Mouse (Mus musculus) forebrain, embryonic 11.5 days (tissue): ENCODE results near the gene Prr29. TPM values are rescaled to one million over a fixed set of nuclear protein-coding genes. Genes with fewer than 3 reads are reported as not detected.

Experiments used
- ATAC-seq: fragments of 200-750 bp; cut with Nextera tagmentation; replicated peaks from 2 replicates; pipeline ENCODE4 v1.8.0; 2017; ENCODE audit warnings: moderate TSS enrichment; ENCODE audit not compliant: low FRiP score
- DNase-seq: peaks from one replicate; pipeline ENCODE4 v3.0.0-alpha.2; 2017; ENCODE audit warnings: low spot score
- H3K27ac ChIP-seq: fragments of 300-500 bp; sonication (generic); 2 replicates; pipeline ENCODE4 v1.5.1; 2014; ENCODE audit warnings: low read depth, low read length
- H3K27me3 ChIP-seq: fragments of 300-500 bp; sonication (generic); 2 replicates; pipeline ENCODE4 v1.6.1; 2014; ENCODE audit warnings: mild to moderate bottlenecking, low read length, mixed read lengths; ENCODE audit not compliant: control insufficient read depth, insufficient read depth
- H3K36me3 ChIP-seq: fragments of 300-500 bp; sonication (generic); 2 replicates; pipeline ENCODE4 v1.6.1; 2014; ENCODE audit warnings: mild to moderate bottlenecking, low read length, moderate library complexity, mixed read lengths; ENCODE audit not compliant: control insufficient read depth, insufficient read depth
- H3K4me1 ChIP-seq: fragments of 300-500 bp; sonication (generic); replicated peaks from 2 replicates; pipeline ENCODE4 v1.6.1; 2014; ENCODE audit warnings: low read length, mixed read lengths; ENCODE audit not compliant: control insufficient read depth, insufficient read depth
- H3K4me2 ChIP-seq: fragments of 300-500 bp; sonication (generic); 2 replicates; pipeline ENCODE4 v1.6.1; 2014; ENCODE audit warnings: low read depth, mild to moderate bottlenecking, low read length, moderate library complexity, mixed read lengths; ENCODE audit not compliant: severe bottlenecking
- H3K4me3 ChIP-seq: fragments of 300-500 bp; sonication (generic); 2 replicates; pipeline ENCODE4 v1.5.1; 2014; ENCODE audit warnings: low read depth, low read length
- H3K9ac ChIP-seq: fragments of 300-500 bp; sonication (generic); 2 replicates; pipeline ENCODE4 v1.6.1; 2014; ENCODE audit warnings: low read length
- H3K9me3 ChIP-seq: fragments of 300-500 bp; sonication (generic); 2 replicates; pipeline ENCODE4 v1.6.1; 2016; ENCODE audit warnings: low read length, mixed read lengths; ENCODE audit not compliant: control insufficient read depth
- WGBS: fragments of 180-500 bp; shearing (Covaris S2); extraction: QIAGEN DNeasy Blood & Tissue Kit; methylation state at CpG from one replicate; pipeline ENCODE4 v1.1.7; 2014; 5-methylcytosine and 5-hydroxymethylcytosine counted together
- polyA plus RNA-seq: library from polyadenylated mRNA; unstranded; fragments of >200 nt; fragmentation: Nextera tagmentation; extraction: Ambion mirVana; gene quantifications from 2 replicates; pipeline ENCODE4 v1.2.1, GENCODE M21; 2014

Gene Prr29
- not detected in 2 replicates for polyA plus RNA-seq

DNA sequence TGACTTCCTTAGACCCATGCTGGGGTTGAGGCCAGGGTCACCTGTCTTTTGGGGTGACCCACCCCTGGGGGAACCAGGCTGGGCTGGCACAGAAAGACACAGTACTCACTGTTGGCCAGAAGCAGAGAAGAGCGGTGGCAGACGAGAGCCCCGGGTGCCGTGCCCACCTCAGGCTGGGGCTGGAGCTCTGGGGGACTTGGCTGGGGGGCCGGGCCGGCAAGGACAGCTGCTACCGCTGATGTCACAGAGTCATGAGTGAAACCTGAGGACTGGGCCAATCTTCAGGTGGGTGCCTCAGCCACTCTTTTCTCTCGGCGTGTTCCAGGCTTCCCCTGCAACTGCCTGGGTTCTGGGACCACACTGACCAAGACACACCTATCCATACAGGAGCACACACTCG, at the start of gene Prr29:
Prr29 (plus strand) TSS at position 107 of the 400 bp plus-strand sequence.
- no peak within 1 kb of the TSS for H3K27ac ChIP-seq
- no peaks in the 10 kb centered on the region for H3K9me3 ChIP-seq
- DNase-seq, result no peak
- WGBS, result 70% methylated on average over 10 of the region's 10 CpGs
- H3K4me1 ChIP-seq, result 0 out of 2 replicates have a peak, but pooled peaks cover 3% of the 10 kb centered on the region
- peak within 1 kb of the TSS; percentile 12; the same call in 1 of the 2 replicates for H3K9ac ChIP-seq
- H3K4me2 ChIP-seq, result no peak within 1 kb of the TSS
- no peaks in the 10 kb centered on the region for H3K36me3 ChIP-seq
- no peak within 1 kb of the TSS for H3K4me3 ChIP-seq
- no peaks in the 10 kb centered on the region for H3K27me3 ChIP-seq
- ATAC-seq, result no peak

DNA sequence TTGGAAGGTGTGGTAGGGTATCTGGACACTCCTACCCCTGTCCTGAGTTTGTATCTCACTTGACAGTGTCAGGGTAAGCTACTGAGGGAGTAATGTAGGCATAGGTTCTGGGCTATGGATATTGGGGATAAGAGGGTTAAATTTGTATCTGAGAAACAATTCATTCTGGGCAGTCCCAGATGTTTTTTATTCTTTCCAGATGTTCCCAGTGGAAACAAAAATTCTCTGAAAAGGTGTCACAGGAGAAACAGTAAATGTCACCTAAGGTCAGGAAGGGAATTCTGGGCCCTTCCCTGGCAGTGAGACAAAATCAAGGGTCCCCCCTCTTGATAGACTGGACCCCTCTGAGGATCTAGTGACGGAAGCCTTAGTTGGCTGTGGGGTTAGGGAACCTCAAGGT, 48.9 kb upstream of the Prr29 start:
- 71% methylated on average over 1 of the region's 1 CpGs for WGBS
- no peak for DNase-seq
- no peaks in the 10 kb centered on the region for H3K36me3 ChIP-seq

DNA sequence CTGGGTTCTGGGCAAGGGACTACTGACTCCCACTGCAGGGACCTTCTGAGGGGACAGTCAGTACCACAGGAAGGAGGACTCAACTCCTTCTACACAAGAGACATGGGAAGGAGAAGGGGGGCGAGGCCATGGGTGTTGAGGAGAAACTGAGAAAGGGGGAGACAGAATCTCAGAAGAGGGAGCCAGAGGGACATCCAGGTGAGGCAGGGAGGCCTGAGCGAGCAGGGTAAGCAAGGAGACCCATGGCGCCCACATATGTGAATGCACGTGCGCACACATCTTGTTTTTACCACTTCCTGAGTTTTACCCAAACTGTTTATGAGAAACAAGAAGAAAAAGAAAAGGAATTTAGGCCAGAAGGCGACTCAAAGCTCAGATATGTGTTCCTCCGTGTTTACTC, 47.5 kb upstream of the Prr29 start:
- H3K9me3 ChIP-seq, result no peaks in the 10 kb centered on the region
- no peak overlapping the region for H3K4me3 ChIP-seq

More for the DNA sequence above, 48.9 kb upstream of the Prr29 start:
- Histone ChIP-seq H3K9ac (no peak overlapping the region), H3K9me3 (no peaks in the 10 kb centered on the region), H3K4me2 (no peak overlapping the region), H3K4me1 (no peaks in the 10 kb centered on the region; the same call in 1 of the 2 replicates), H3K27me3 (no peaks in the 10 kb centered on the region), H3K27ac (no peak overlapping the region), H3K4me3 (no peak overlapping the region)
- no peak for ATAC-seq

DNA sequence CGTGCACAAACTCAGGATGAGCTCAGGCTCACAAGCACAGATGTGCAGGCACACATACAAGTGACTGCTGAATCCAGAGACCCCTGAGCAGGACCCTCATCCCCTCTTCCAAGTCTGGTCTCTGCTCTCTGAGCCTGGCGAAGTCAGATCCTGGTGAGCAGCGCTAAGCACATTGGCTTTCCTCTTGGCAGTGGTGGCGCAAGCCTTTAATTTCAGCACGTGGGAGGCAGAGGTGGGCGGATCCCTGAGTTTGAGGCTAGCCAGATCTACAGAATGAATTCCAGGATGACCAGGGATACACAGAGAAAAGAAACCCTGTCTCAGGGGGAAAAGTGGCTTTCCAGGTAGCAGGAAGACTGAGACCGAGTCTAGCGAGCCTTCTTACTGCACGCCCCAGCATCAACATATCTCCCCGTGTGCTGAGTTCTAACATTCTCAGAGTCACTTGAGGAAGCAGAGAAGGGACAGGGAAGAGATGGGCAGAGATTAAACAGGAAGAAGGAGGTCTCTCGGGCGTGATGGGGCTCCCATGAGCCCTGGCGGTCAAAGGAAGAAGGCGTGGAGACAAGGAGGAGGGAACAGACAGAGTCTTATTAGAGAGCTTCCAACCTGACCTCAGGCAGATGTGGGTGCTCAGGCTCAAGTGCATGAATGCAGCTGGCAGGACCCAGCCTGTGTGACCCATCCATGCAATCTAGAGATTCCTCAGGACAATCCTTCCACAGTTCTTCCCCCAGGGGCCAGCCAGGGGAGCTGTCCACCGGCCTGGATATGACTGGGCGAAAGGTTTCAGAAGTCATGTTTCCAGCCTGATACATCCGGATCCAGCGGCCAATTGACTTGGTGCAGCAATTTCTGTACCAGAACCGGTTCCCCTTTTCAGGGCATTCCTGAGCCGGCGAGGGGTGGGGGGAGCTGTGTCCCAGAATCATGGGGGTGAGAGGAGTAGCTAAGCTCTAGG, 46.6 kb upstream of the Prr29 start:
- H3K27ac ChIP-seq, result no peak overlapping the region
- no peak for DNase-seq
- no peaks in the 10 kb centered on the region for H3K9me3 ChIP-seq
- H3K4me2 ChIP-seq, result no peak overlapping the region
- ATAC-seq, result no peak
- H3K4me3 ChIP-seq, result no peak overlapping the region
- H3K4me1 ChIP-seq, result no peaks in the 10 kb centered on the region; the same call in 1 of the 2 replicates
- no peaks in the 10 kb centered on the region for H3K36me3 ChIP-seq
- H3K27me3 ChIP-seq, result no peaks in the 10 kb centered on the region
- H3K9ac ChIP-seq, result no peak overlapping the region
- WGBS, result 78% methylated on average over 21 of the region's 21 CpGs

More for the DNA sequence above, 47.5 kb upstream of the Prr29 start:
- no peaks in the 10 kb centered on the region; the same call in 1 of the 2 replicates for H3K4me1 ChIP-seq
- H3K27me3 ChIP-seq, result no peaks in the 10 kb centered on the region
- no peak overlapping the region for H3K9ac ChIP-seq
- H3K36me3 ChIP-seq, result no peaks in the 10 kb centered on the region
- no peak for ATAC-seq
- WGBS, result 84% methylated on average over 7 of the region's 7 CpGs
- DNase-seq, result no peak
- H3K27ac ChIP-seq, result no peak overlapping the region
- no peak overlapping the region for H3K4me2 ChIP-seq

DNA sequence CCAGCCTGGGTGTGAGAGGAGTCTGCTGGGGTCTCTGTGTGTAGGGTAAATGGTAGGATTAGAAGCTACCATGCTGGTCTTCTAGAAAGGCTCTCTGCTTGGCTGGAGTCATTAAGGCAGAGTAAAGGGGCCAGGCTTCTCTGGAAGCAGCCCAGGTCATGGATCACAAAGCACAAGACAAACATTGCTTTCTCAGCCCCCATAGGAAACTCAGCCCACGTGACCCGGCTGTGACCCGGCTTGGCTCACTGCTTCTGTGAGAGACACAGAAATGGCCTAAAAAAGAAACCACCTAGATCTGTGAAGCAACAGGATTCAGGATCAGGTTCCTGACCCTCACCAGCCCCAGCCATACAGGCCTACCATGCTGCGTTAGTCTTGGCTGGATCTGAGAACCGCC, 40.4 kb upstream of the Prr29 start:
- Histone ChIP-seq H3K9me3 (no peaks in the 10 kb centered on the region), H3K9ac (no peak overlapping the region), H3K4me1 (no peaks in the 10 kb centered on the region), H3K4me2 (no peak overlapping the region), H3K27ac (no peak overlapping the region), H3K27me3 (no peaks in the 10 kb centered on the region), H3K4me3 (no peak overlapping the region), H3K36me3 (no peaks in the 10 kb centered on the region)
- no peak for DNase-seq
- 63% methylated on average over 5 of the region's 5 CpGs for WGBS
- no peak for ATAC-seq

DNA sequence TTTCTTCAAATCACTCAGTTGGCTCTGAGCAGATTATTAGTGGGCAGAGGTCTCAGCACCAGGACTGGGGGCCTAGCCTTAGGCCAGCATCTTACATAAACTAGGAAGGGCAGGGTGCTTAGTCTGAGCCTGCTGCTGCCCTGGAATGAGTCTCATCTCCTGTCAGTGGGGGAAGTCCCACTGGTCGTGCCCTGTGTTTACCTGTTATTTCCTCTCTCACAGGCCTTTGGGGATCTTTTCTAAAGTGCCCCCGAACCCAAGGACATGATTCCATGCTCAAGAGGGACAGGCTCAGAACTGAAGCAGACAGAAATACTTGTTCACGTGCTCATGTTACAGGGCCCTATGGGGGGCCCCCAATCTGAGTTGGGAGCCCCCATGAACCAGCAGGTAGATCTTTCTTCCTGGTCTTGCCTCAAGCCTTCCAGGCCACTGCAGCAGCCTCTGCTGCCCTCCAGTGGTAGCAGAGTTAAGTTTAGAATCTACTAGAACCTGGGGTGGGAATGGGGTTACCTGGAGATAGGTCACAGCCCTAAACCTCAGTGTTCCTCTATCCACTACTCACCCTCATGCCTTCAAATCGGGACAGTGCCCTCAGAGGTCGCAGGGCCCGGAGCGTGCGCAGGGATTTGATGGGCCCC, 39.6 kb upstream of the Prr29 start:
- H3K27ac ChIP-seq, result no peak overlapping the region
- WGBS, result 71% methylated on average over 8 of the region's 8 CpGs
- ATAC-seq, result no peak

DNA sequence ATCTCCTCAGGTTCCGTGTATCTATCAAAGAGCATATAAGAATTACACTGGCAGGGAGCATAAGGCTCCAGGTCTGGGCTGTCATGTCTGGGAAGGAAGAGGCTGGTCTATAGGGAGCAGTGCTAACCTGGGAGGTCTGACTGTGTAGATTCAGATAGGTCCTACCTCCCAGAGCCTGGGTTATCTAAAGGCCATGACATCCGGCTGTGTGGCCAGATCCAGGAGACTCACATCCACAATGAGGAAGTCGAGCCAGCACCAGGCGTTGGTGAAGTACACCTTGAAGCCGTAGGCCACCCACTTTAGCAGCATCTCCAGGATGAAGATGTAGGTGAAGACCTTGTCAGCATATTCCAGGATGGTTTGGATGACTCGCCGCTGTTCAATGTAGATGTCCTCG, 38.8 kb upstream of the Prr29 start:
- H3K4me2 ChIP-seq, result no peak overlapping the region
- ATAC-seq, result no peak
- H3K27me3 ChIP-seq, result no peaks in the 10 kb centered on the region
- no peak overlapping the region for H3K9ac ChIP-seq
- no peak for DNase-seq
- 88% methylated on average over 8 of the region's 8 CpGs for WGBS
- no peak overlapping the region for H3K27ac ChIP-seq
- no peaks in the 10 kb centered on the region for H3K9me3 ChIP-seq
- no peaks in the 10 kb centered on the region for H3K4me1 ChIP-seq
- H3K36me3 ChIP-seq, result no peaks in the 10 kb centered on the region
- no peak overlapping the region for H3K4me3 ChIP-seq

More for the DNA sequence above, 39.6 kb upstream of the Prr29 start:
- H3K4me1 ChIP-seq, result no peaks in the 10 kb centered on the region
- no peaks in the 10 kb centered on the region for H3K27me3 ChIP-seq
- H3K9ac ChIP-seq, result no peak overlapping the region
- no peak overlapping the region for H3K4me2 ChIP-seq
- DNase-seq, result no peak
- no peaks in the 10 kb centered on the region for H3K9me3 ChIP-seq
- H3K4me3 ChIP-seq, result no peak overlapping the region
- no peaks in the 10 kb centered on the region for H3K36me3 ChIP-seq

DNA sequence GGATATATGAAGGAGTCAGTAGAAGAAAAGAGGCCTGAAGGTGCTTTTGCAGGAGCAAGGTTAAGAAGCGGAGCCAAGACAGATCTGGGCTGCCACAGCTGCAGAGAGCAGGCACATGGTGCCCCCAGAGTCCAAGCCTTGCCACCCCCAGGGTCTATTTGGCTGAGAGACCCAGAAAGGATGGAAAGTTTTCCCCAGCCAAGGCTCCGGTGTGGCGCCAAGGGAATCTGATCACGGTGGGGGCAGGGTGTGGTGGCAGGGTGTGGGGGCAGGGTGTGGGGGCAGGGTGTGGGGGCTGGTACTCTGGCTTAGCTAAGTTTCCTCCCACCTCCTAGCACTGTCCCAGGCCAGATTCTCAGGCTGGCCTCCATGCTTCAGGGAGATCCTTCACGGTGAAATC, 36.8 kb upstream of the Prr29 start:
- Histone ChIP-seq H3K27ac (no peak overlapping the region), H3K9me3 (no peaks in the 10 kb centered on the region), H3K36me3 (no peaks in the 10 kb centered on the region), H3K4me1 (no peaks in the 10 kb centered on the region), H3K9ac (no peak overlapping the region), H3K27me3 (no peaks in the 10 kb centered on the region), H3K4me2 (no peak overlapping the region), H3K4me3 (no peak overlapping the region)
- DNase-seq (no peak), ATAC-seq (no peak)
- WGBS, result 77% methylated on average over 5 of the region's 5 CpGs
